Mouse (Mus musculus) E14TG2a.4 (cell line): ENCODE measurements around the gene Mtf2.
A peak's percentile ranks its signal among the peaks of the same experiment; 100 is the strongest.
"Not testable (repeated sequence)": the region's sequence is repeated elsewhere in the genome, so short reads cannot be mapped to it uniquely, and the experiment has no call there.

Experiments
- H3K27me3 ChIP-seq: 2 replicates; pipeline ENCODE4 v1.6.1; 2014; ENCODE audit warnings: low read length, control low read depth; ENCODE audit not compliant: insufficient read depth
- H3K36me3 ChIP-seq: 2 replicates; pipeline ENCODE4 v1.6.1; 2014; ENCODE audit warnings: low read length, control low read depth; ENCODE audit not compliant: insufficient read depth
- H3K4me1 ChIP-seq: replicated peaks from 2 replicates; pipeline ENCODE4 v1.6.1; 2014; ENCODE audit warnings: low read depth, low read length, control low read depth
- H3K4me3 ChIP-seq: replicated peaks from 2 replicates; pipeline ENCODE4 v1.5.1; 2014; ENCODE audit warnings: mild to moderate bottlenecking, low read length
- H3K9me3 ChIP-seq: 2 replicates; pipeline ENCODE4 v1.6.1; 2014; ENCODE audit warnings: low read length, control low read depth
- CTCF ChIP-seq: conservative IDR thresholded peaks from 2 replicates; pipeline ENCODE4 v1.5.1; 2014; ENCODE audit warnings: low read length
- NANOG ChIP-seq: IDR thresholded peaks from 2 replicates; pipeline ENCODE4 v1.6.1; 2014; ENCODE audit warnings: borderline replicate concordance, low read length, mixed read lengths
- POU5F1 ChIP-seq: IDR thresholded peaks from 2 replicates; pipeline ENCODE4 v1.6.1; 2014; ENCODE audit warnings: low read length, borderline replicate concordance

Gene Mtf2

DNA sequence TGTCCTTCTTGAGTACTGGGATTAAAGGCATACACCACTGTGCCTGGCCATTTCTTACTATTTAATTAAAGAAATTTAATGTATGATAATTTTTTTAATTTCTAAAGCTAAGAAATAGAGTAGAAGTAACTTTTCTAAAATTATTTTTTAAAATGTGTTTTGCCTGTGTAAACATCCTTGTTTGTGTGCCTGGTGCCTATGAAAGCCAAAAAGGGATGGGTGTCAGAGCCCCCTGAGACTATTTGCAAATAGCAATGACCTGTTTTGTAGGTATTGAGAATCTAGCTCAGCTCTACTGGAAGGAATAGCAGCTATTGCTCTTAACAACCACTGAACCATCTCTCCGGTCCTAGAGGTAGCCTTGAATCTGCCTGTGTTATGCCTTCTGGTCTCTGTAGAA, 6.8 kb downstream of the Mtf2 start:
- peaks cover 85% of the 10 kb centered on the region for H3K4me1 ChIP-seq
- H3K27me3 ChIP-seq: no peaks in the 10 kb centered on the region
- TF ChIP-seq NANOG: no peak
- no peak for TF ChIP-seq POU5F1
- no peak for TF ChIP-seq CTCF
- peaks cover 83% of the 10 kb centered on the region for H3K36me3 ChIP-seq
- peak overlapping the region; percentile 68 for H3K4me3 ChIP-seq
- no peaks in the 10 kb centered on the region for H3K9me3 ChIP-seq

DNA sequence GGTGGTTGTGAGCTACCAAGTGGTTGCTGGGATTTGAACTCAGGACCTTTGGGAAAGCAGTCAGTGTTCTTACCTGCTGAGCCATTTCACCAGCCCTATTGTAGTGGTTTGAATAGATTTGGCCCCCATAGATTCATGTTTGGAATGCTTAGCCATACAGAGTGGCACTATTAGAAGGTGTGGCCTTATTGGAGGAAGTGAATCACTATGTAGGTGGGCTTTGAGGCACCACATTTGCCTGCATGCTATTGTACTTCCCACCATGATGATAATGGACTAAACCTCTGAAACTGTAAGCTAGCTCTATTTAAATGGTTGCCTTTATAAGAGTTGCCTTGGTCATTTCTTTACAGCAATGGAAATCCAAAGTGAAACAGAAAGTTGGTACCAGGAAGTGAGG, 10.8 kb downstream of the Mtf2 start:
- no peak for TF ChIP-seq POU5F1
- no peak for TF ChIP-seq CTCF
- TF ChIP-seq NANOG: peak; percentile 60
- Histone ChIP-seq H3K27me3 (no peaks in the 10 kb centered on the region), H3K4me3 (peak overlapping the region; percentile 68), H3K36me3 (peaks cover 81% of the 10 kb centered on the region), H3K9me3 (no peaks in the 10 kb centered on the region), H3K4me1 (peaks cover 81% of the 10 kb centered on the region)

DNA sequence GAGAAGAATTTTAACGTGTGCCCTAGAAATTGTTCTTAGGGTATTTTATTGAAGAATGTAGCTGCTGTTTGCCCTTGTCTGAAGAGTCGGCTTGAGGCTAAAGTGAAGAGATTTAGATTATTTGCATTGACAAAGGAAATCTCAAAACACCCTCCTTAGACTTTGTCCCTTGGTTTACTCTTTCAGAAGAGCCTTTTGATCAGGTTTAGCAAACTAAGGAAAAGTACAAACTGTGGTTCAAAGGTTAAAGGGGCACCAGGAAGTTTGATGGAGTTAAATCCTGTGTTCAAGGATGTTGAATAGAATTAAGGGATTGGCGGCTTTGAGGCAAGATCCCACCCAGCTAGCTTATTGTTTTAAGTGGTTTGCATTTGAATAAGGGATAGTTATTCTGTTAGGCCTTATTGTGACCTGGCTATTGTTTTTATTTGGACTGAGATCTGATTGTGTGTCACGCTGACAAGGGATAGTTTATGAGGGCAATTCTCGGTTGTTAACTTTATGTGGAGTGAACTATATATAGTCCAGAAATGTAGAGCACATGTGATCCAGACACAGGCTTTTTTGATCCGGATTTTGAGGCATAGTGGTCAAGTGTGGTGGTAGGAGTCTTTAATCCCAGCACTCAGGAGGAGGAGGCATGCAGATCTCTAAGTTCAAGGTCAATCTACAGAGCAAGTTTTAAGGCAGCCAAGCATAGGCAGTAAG, 11.5 kb downstream of the Mtf2 start:
- Histone ChIP-seq H3K4me1 (peaks cover 81% of the 10 kb centered on the region), H3K27me3 (no peaks in the 10 kb centered on the region), H3K36me3 (peaks cover 81% of the 10 kb centered on the region), H3K4me3 (peak overlapping the region; percentile 68), H3K9me3 (no peaks in the 10 kb centered on the region)
- TF ChIP-seq POU5F1: peak; percentile 99
- no peak for TF ChIP-seq CTCF
- peak; percentile 96 for TF ChIP-seq NANOG

DNA sequence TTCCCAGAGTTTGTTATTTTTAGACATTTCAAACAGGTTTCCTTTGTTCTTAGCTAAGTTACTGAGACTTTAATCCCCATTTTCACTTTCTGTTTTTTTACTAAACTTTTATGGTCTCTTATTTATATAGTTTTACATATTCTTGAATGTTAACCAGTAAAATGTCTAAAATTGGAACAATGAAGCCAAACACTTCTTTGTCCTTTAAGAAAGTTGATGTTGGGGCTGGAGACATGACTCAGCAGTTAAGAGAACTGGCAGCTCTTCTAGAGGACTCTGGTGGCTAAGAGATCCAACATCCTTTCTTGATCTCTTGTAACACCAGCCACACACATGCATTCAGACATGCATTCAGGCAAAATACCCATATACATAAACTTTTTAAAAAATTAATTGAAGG, 14.1 kb downstream of the Mtf2 start:
- peaks cover 75% of the 10 kb centered on the region for H3K4me1 ChIP-seq
- H3K27me3 ChIP-seq: no peaks in the 10 kb centered on the region
- no peak for TF ChIP-seq CTCF
- TF ChIP-seq NANOG: no peak
- TF ChIP-seq POU5F1: no peak
- H3K4me3 ChIP-seq: peak overlapping the region; percentile 68
- peaks cover 80% of the 10 kb centered on the region for H3K36me3 ChIP-seq
- H3K9me3 ChIP-seq: no peaks in the 10 kb centered on the region

DNA sequence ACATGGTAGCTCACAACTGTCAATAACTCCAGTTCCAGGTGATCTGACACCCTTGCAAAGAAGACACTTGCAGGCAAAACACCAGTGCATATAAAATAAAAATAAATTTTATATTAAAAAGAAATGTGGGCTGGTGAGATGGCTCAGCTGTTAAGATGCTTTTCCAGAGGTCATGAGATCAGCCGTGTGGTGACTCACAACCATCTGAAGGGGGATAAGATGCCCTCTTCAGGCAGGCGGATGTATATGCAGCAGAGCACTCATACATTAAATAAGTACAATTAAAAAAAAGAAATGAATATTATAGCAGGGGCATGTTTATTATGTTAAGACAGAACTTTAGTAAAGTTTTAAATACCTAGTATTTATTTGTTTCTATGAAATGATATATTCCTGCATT, 16.9 kb downstream of the Mtf2 start:
- Histone ChIP-seq H3K36me3 (peaks cover 93% of the 10 kb centered on the region), H3K4me3 (no peak overlapping the region), H3K9me3 (no peaks in the 10 kb centered on the region), H3K27me3 (no peaks in the 10 kb centered on the region), H3K4me1 (peaks cover 84% of the 10 kb centered on the region)
- TF ChIP-seq NANOG: no peak
- TF ChIP-seq POU5F1: no peak
- peak; percentile 68 for TF ChIP-seq CTCF

DNA sequence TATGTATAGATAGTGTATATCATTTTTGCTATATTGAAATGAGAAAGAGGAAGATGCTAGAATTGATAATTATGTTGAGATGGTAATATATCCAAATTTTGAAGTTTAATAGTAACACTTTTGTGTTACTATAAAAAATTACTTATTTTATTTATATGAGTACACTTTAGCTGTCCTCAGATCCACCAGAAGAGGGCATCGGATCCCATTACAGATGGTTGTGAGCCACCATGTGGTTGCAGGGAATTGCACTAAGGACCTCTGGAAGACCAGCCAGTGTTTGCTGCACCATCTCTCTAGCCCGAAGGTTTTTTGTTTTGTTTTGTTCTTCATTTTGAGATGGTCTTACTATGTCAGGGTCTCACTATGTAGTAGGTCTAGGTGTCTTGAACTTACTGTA, 20.0 kb downstream of the Mtf2 start:
- TF ChIP-seq NANOG (no peak), POU5F1 (no peak), CTCF (no peak; the same call in 1 of the 2 replicates)
- no peaks in the 10 kb centered on the region for H3K27me3 ChIP-seq
- peaks cover 95% of the 10 kb centered on the region for H3K36me3 ChIP-seq
- H3K4me3 ChIP-seq: no peak overlapping the region
- no peaks in the 10 kb centered on the region for H3K9me3 ChIP-seq
- H3K4me1 ChIP-seq: peaks cover 68% of the 10 kb centered on the region

DNA sequence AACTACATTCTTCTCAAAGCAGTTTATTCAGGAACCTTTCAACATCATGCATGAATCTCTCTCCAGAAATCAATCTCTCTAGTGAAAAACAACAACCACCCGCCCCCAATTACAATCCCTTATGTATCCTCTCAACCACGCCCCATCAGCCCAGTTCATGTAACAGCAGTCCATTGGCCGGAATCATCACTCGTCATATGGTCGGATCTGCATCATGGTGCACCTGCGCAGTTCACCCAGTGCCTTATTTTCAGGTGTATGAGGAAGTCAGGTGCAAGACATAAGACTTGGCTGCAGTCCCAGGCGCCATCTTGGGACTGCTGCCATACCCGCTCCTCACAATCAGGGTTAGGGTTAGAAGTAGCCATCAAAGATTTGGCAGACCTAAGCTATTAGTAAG, 27.3 kb downstream of the Mtf2 start:
- Histone ChIP-seq H3K4me1 (peaks cover 55% of the 10 kb centered on the region), H3K36me3 (peaks cover 94% of the 10 kb centered on the region)
- H3K27me3 ChIP-seq, H3K9me3 ChIP-seq, H3K4me3 ChIP-seq: not testable (repeated sequence)

DNA sequence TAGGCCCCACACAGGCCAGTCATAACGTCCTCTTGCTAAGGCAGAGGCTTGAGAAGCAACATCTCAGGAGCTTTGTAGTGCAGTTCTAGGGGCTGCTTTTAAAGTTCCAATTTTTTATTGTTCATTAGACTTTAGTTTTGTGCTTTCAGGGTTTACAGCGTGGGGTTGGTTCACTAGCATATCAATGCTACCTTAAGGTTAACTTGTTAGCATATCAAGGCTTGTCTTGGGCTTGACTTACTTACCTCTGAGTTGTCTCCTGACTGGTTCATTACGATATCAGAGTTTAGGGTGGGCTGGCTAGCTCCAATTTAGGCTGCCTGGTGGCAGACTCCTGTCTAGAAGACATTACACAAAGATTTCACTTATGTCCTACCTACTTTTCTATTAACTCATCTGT, 32.2 kb downstream of the Mtf2 start:
- no peaks in the 10 kb centered on the region for H3K27me3 ChIP-seq
- H3K9me3 ChIP-seq: no peaks in the 10 kb centered on the region
- peaks cover 78% of the 10 kb centered on the region for H3K4me1 ChIP-seq
- TF ChIP-seq POU5F1: 0 out of 2 replicates have a peak, but pooled peaks have one; percentile 35
- TF ChIP-seq NANOG: no peak
- no peak for TF ChIP-seq CTCF
- peak overlapping the region; percentile 18; the same call in 1 of the 2 replicates for H3K4me3 ChIP-seq
- peaks cover 90% of the 10 kb centered on the region for H3K36me3 ChIP-seq

DNA sequence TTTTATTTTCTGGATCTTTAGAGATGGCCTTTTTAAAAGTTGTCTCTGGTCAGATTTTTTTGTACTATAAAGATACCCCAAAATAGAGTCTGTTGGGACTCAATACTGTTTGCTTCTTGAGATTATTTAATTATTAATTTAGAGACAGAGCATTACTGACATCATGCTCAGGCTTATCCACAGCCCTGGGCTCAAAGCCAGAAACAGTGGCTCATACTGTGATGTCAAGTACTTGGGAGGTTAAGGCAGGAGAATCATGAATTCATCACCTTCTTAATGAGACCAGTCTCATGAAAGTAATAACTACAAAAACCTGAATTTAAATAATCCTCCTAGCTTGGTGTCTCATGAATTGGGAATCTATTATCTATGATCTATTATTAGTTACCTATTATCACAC, 34.7 kb downstream of the Mtf2 start:
- TF ChIP-seq CTCF (no peak), POU5F1 (no peak), NANOG (no peak)
- Histone ChIP-seq H3K36me3 (peaks cover 90% of the 10 kb centered on the region), H3K4me3 (no peak overlapping the region), H3K4me1 (peaks cover 92% of the 10 kb centered on the region), H3K9me3 (no peaks in the 10 kb centered on the region), H3K27me3 (no peaks in the 10 kb centered on the region)
